Mouse (Mus musculus): Measurements from ENCODE around the gene Tpmt.

GRCm38 (mm10) chr13:47015195-47015501 lies 29.4 kb downstream of the Tpmt start:
- no peak for TF ChIP-seq CTCF (IDR thresholded peaks at IDR 0.05; ENCODE audit: control insufficient read depth, insufficient read depth, insufficient replicate concordance, low read depth, low read length)
- no peak for TF ChIP-seq POLR2A (IDR thresholded peaks at IDR 0.05; ENCODE audit: control insufficient read depth, low read depth, low read length)
